Mouse (Mus musculus) erythroblast, embryonic 14.5 days (primary cell): ENCODE measurements around the gene Tns1.

Experiments used
- GATA1 ChIP-seq: IDR thresholded peaks from 2 replicates; pipeline ENCODE4 v1.6.1; 2012; ENCODE audit warnings: low read length, inconsistent platforms, mixed read lengths
- TAL1 ChIP-seq: IDR thresholded peaks from 3 replicates; pipeline ENCODE4 v1.6.1; 2012; ENCODE audit warnings: low read length, inconsistent platforms, mixed read lengths

DNA sequence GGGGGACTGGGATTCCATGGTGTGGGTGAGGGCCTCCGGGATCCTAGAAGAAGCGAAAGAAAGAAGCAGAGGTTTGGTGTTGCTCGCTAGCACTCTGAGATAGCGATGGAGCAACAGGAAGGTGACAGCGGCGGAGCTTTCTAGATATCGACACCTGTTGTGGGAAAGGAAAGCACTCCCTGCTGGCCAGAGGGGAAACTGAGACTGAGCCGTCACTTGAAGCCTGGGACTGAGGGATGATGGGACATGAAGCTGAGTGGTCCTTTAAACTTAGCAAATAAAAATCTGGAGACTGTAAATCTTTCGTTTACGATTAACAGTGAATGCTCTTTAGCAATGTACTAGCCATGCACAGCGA, 261.2 kb downstream of the Tns1 start:
- TF ChIP-seq GATA1 = no peak
- no peak for TF ChIP-seq TAL1
